Mouse (Mus musculus) lung, postnatal 0 days (tissue): ENCODE results near the gene 1700020A23Rik. TPM values are rescaled to one million over a fixed set of nuclear protein-coding genes. Genes with fewer than 3 reads are reported as not detected.

Experiments
- ATAC-seq: fragments of 200-750 bp; cut with Nextera tagmentation; 2 replicates; pipeline ENCODE4 v1.8.0; 2017; ENCODE audit warnings: moderate library complexity
- DNase-seq: peaks from one replicate; pipeline ENCODE4 v3.0.0-alpha.2; 2016; ENCODE audit warnings: low spot score
- H3K27ac ChIP-seq: fragments of 300-500 bp; sonication (generic); 2 replicates; pipeline ENCODE4 v1.5.1; 2014; ENCODE audit warnings: antibody characterized with exemption, mild to moderate bottlenecking, low read length, mixed read lengths
- H3K27me3 ChIP-seq: fragments of 300-500 bp; sonication (generic); replicated peaks from 2 replicates; pipeline ENCODE4 v1.6.1; 2014; ENCODE audit warnings: low read length, mixed read lengths; ENCODE audit not compliant: insufficient read depth
- H3K36me3 ChIP-seq: fragments of 300-500 bp; sonication (generic); 2 replicates; pipeline ENCODE4 v1.6.1; 2014; ENCODE audit warnings: low read length, mixed read lengths; ENCODE audit not compliant: insufficient read depth
- H3K4me1 ChIP-seq: fragments of 300-500 bp; sonication (generic); 2 replicates; pipeline ENCODE4 v1.6.1; 2014; ENCODE audit warnings: antibody characterized with exemption, low read depth, low read length, mixed read lengths; ENCODE audit not compliant: insufficient read depth
- H3K4me2 ChIP-seq: fragments of 300-500 bp; sonication (generic); replicated peaks from 2 replicates; pipeline ENCODE4 v1.6.1; 2014; ENCODE audit warnings: low read depth, mild to moderate bottlenecking, low read length, moderate library complexity, mixed read lengths
- H3K4me3 ChIP-seq: fragments of 300-500 bp; sonication (generic); 2 replicates; pipeline ENCODE4 v1.5.1; 2014; ENCODE audit warnings: low read depth, low read length
- H3K9ac ChIP-seq: fragments of 300-500 bp; sonication (generic); replicated peaks from 2 replicates; pipeline ENCODE4 v1.6.1; 2014; ENCODE audit warnings: low read depth, mild to moderate bottlenecking
- H3K9me3 ChIP-seq: fragments of 300-500 bp; sonication (generic); 2 replicates; pipeline ENCODE4 v1.6.1; 2016; ENCODE audit warnings: low read length, mixed read lengths
- CTCF ChIP-seq: IDR thresholded peaks from 2 replicates; pipeline ENCODE4 v1.5.1; 2016; ENCODE audit warnings: antibody characterized with exemption, mild to moderate bottlenecking
- EP300 ChIP-seq: IDR thresholded peaks from 2 replicates; pipeline ENCODE4 v1.6.1; 2016; ENCODE audit warnings: antibody characterized with exemption, mild to moderate bottlenecking, control low read depth
- WGBS: fragments of 180-500 bp; shearing (Covaris S2); extraction: QIAGEN DNeasy Blood & Tissue Kit; methylation state at CpG from one replicate; pipeline ENCODE4 v1.1.7; 2014; 5-methylcytosine and 5-hydroxymethylcytosine counted together
- polyA plus RNA-seq: library from polyadenylated mRNA; unstranded; fragments of >200 nt; fragmentation: Nextera tagmentation; extraction: Ambion mirVana; gene quantifications from 2 replicates; pipeline ENCODE4 v1.2.1, GENCODE M21; 2015

1700020A23Rik gene
- polyA plus RNA-seq, 1 experiment from 2014 or later, result not detected

GRCm38 (mm10) chr2:130395696-130396095 lies 9.4 kb upstream of the 1700020A23Rik start:
- 95% methylated on average over 11 of the region's 11 CpGs for WGBS

DNA sequence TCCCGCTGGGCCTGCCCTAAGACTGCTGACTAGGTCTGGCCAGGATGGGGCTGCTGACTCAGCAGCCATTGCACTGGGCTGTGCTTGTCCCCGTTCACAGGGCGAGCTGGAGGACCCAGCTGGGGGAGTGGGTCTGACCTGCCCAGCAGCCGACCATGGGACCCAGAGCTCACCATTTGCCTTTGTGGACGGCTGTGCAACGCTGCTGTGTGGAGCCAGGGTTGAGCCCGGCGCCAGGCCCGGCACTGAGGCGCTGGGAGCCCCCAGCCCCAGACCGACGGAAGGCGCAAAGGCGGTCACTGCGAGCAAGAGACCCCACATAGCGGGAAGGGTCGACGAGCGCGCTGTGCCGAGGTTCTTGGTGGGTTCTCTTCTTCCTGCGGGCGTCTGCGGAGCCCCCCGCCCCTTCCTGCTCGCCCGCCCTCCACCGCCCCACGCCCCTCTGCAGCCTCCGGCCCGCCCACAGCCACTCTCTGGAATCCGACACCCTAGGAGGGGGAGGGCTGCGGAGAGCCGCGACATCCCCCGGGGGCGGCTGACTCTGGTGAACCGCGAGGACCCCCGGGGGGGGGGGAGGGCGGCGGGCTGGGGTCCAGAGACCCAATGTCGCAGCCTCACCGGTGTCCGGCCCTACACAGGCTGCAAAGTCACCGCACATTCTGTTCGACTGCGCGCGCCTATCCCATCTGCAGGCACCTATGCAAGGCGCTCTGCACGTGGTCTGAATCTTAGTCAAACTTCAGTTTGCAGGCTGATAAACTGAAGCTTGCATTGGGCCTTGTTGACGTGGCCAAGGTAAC lies 7.7 kb upstream of the 1700020A23Rik start, which contains the start of gene Cpxm1:
TSS of gene Cpxm1 (minus strand) at position 389 of the 800 bp plus-strand sequence.
- Histone ChIP-seq H3K27me3 (no peaks in the 10 kb centered on the region), H3K4me3 (peak within 1 kb of the TSS; percentile 53), H3K4me1 (no peaks in the 10 kb centered on the region), H3K4me2 (peak within 1 kb of the TSS; percentile 90), H3K27ac (no peak within 1 kb of the TSS), H3K36me3 (no peaks in the 10 kb centered on the region), H3K9me3 (no peaks in the 10 kb centered on the region), H3K9ac (0 out of 2 replicates have a peak within 1 kb of the TSS, but pooled peaks have one; percentile 16)
- no peak for TF ChIP-seq EP300
- no peak for TF ChIP-seq CTCF
- ATAC-seq, result peak; percentile 56
- WGBS, result 5% methylated on average over 38 of the region's 53 CpGs
- peak; percentile 19 for DNase-seq

More at GRCm38 (mm10) chr2:130395696-130396095, 9.4 kb upstream of the 1700020A23Rik start:
- no peak overlapping the region for H3K9ac ChIP-seq
- H3K9me3 ChIP-seq, result no peaks in the 10 kb centered on the region
- TF ChIP-seq EP300, result no peak
- TF ChIP-seq CTCF, result no peak
- no peak overlapping the region for H3K27ac ChIP-seq
- DNase-seq (no peak), ATAC-seq (no peak)
- H3K36me3 ChIP-seq, result no peaks in the 10 kb centered on the region
- H3K27me3 ChIP-seq, result no peaks in the 10 kb centered on the region
- no peak overlapping the region for H3K4me2 ChIP-seq
- H3K4me1 ChIP-seq, result no peaks in the 10 kb centered on the region
- H3K4me3 ChIP-seq, result no peak overlapping the region

DNA sequence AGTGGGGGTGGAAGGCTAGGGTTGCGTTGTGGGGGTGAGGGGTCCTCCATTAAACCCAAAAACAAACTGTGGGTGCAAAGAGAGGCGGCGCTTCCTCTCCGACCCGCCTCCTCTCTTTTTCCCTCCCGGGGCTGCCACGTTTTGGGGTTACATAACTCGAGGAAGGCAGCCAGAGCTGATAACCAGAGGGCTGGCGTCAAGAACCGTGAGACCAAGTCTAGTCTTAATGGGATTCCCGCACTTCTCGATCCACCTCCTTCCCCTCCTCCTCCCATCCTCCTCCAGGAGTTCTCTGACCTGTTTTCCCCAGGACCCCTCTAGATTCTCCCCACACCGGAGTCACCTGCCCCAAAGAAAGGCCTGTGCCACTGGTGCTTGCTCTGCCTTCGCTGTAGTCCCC lies 7.0 kb upstream of the 1700020A23Rik start:
- Histone ChIP-seq H3K4me2 (peak overlapping the region; percentile 90), H3K4me3 (peak overlapping the region; percentile 53; the same call in 1 of the 2 replicates), H3K9ac (no peak overlapping the region), H3K27me3 (no peaks in the 10 kb centered on the region), H3K9me3 (no peaks in the 10 kb centered on the region), H3K36me3 (no peaks in the 10 kb centered on the region), H3K27ac (no peak overlapping the region), H3K4me1 (no peaks in the 10 kb centered on the region)
- no peak for DNase-seq
- 11% methylated on average over 14 of the region's 14 CpGs for WGBS
- no peak for ATAC-seq
- TF ChIP-seq CTCF (no peak), EP300 (no peak)

DNA sequence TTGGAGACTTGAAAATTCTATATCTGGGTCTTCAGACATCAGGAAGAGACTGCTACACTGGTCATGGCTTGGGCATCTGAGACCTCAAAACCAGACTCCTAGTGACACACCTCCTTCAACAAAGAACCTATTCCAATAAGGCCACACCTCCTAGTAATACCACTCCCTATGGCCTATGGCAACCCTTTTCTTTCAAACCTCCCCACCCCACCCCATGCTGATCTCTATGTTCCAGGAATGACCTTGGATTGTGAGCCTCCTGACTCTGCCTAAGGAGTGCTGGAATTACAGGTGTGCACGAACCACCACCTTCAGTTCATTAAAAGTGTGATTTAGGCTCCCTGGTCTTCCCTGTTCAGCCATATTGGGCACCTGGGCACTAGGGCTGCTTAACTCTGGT lies 5.0 kb upstream of the 1700020A23Rik start:
- Histone ChIP-seq H3K4me1 (no peaks in the 10 kb centered on the region), H3K27me3 (no peaks in the 10 kb centered on the region), H3K4me3 (no peak overlapping the region), H3K9me3 (no peaks in the 10 kb centered on the region), H3K9ac (no peak overlapping the region), H3K4me2 (no peak overlapping the region), H3K36me3 (no peaks in the 10 kb centered on the region), H3K27ac (no peak overlapping the region)
- WGBS, result 88% methylated on average over 1 of the region's 1 CpGs
- no peak for TF ChIP-seq CTCF
- TF ChIP-seq EP300, result no peak
- no peak for ATAC-seq
- DNase-seq, result no peak

GRCm38 (mm10) chr2:130401891-130402290 lies 3.2 kb upstream of the 1700020A23Rik start:
- no peak for TF ChIP-seq EP300
- no peak for TF ChIP-seq CTCF
- Histone ChIP-seq H3K4me1 (no peaks in the 10 kb centered on the region), H3K36me3 (no peaks in the 10 kb centered on the region), H3K9ac (no peak overlapping the region), H3K9me3 (no peaks in the 10 kb centered on the region), H3K4me3 (no peak overlapping the region), H3K27me3 (no peaks in the 10 kb centered on the region), H3K4me2 (no peak overlapping the region), H3K27ac (no peak overlapping the region)
- WGBS, result 65% methylated on average over 4 of the region's 4 CpGs
- no peak for DNase-seq
- no peak for ATAC-seq

- Histone ChIP-seq H3K27ac (no peak within 1 kb of the TSS), H3K27me3 (no peaks in the 10 kb centered on the region), H3K4me1 (no peaks in the 10 kb centered on the region), H3K36me3 (no peaks in the 10 kb centered on the region), H3K9me3 (no peaks in the 10 kb centered on the region), H3K4me3 (no peak within 1 kb of the TSS), H3K4me2 (no peak within 1 kb of the TSS), H3K9ac (no peak within 1 kb of the TSS)
- ATAC-seq (no peak), DNase-seq (no peak)
- TF ChIP-seq CTCF, result no peak
- TF ChIP-seq EP300, result no peak
- WGBS, result 86% methylated on average over 2 of the region's 2 CpGs
Observed at GRCm38 (mm10) chr2:130406178-130406577, 1.1 kb downstream of the 1700020A23Rik start, which contains the start of gene Tmem239. Gene Tmem239 (plus strand): TSS chr2:130406478.
